Mouse (Mus musculus) erythroblast, embryonic 14.5 days (primary cell): ENCODE data around the gene Cs.

Source experiments
- GATA1 ChIP-seq: IDR thresholded peaks from 2 replicates; pipeline ENCODE4 v1.6.1; 2012; ENCODE audit warnings: low read length, inconsistent platforms, mixed read lengths
- TAL1 ChIP-seq: IDR thresholded peaks from 3 replicates; pipeline ENCODE4 v1.6.1; 2012; ENCODE audit warnings: low read length, inconsistent platforms, mixed read lengths

DNA sequence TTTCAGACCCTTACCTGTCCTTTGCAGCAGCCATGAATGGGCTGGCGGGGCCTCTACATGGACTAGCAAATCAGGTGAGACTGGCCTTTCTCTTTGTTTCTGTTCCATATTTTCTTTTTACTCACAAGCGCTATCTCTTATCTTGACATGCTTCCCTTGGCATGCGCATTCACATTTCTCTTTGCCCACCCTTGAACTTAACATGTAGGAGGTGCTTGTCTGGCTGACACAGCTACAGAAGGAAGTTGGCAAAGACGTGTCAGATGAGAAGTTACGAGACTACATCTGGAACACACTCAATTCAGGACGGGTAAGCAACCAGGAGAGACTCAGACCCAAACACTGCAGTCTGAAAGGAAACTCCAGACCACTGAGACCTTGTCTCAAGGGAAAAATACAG lies 21.7 kb downstream of the Cs start:
- TF ChIP-seq TAL1: no peak
- TF ChIP-seq GATA1: no peak
